Mouse (Mus musculus) liver, embryonic 14.5 days (tissue): Measurements from ENCODE around the gene Gjd3.

Experiments
- CTCF ChIP-seq: IDR thresholded peaks from 2 replicates; pipeline ENCODE4 v1.5.1; 2016; ENCODE audit warnings: antibody characterized with exemption, low read depth, control low read depth
- EP300 ChIP-seq: IDR thresholded peaks from 2 replicates; pipeline ENCODE4 v1.6.1; 2016; ENCODE audit warnings: antibody characterized with exemption, low read depth

DNA sequence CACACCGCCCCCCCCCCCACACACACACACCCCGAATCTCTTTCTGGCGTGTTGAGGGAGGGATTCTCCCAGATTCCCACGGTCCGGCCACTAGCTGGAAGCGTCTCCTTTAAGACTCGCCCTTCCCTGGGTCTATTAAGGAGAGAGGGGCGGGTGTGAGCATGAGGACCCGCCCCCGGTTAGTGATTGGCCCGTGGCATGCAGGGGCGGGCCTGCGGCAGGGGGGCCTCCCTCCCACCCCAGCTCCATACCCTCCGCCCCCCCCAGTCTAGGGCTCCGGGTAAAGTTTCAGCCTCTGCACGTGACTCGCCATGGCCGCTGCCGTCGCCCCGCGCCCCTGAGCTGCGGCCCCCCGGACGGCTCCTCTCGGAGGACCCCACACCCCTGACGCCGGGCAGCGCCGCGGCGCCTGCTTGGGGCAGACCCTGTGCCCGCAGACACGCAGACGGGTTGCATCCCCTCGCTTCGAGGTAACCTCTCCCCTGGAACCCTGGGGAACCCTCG lies 45.4 kb downstream of the Gjd3 start:
- TF ChIP-seq CTCF: no peak
- no peak for TF ChIP-seq EP300
